Mouse (Mus musculus) liver, adult 2 months (tissue): ENCODE results near the gene Ncmap.

ENCODE experiments used
- CTCF ChIP-seq: fragments of 200-500 bp; IDR thresholded peaks from 2 replicates; pipeline ENCODE4 v1.5.1; 2011; ENCODE audit warnings: low read depth, low read length, control low read depth
- POLR2A ChIP-seq: fragments of 200-500 bp; IDR thresholded peaks from 2 replicates; pipeline ENCODE4 v1.6.1; 2011; ENCODE audit warnings: low read length, control low read depth; ENCODE audit not compliant: insufficient read depth; ENCODE audit errors: extremely low read depth

- TF ChIP-seq POLR2A (no peak), CTCF (no peak)
Measured at GRCm38 (mm10) chr4:135385614-135386013, 12.4 kb downstream of the Ncmap start.
